Mouse (Mus musculus) 416B (cell line): ENCODE data around the gene Gdi1.

Experiments used
- DNase-seq: peaks from one replicate; pipeline ENCODE4 v3.0.0; 2011; ENCODE audit warnings: low read depth

The Gdi1 gene

GRCm38 (mm10) chrX:74304867-74305700 is at the start of gene Gdi1:
TSS of gene Gdi1 (plus strand) at chrX:74304998.
- peak; percentile 78 for DNase-seq

- peak; percentile 72 for DNase-seq
These were observed 47.1 kb upstream of the Gdi1 start for GRCm38 (mm10) chrX:74257746-74258145.

GRCm38 (mm10) chrX:74269736-74270061 is 35.1 kb upstream of the Gdi1 start:
- DNase-seq, result no peak

DNA sequence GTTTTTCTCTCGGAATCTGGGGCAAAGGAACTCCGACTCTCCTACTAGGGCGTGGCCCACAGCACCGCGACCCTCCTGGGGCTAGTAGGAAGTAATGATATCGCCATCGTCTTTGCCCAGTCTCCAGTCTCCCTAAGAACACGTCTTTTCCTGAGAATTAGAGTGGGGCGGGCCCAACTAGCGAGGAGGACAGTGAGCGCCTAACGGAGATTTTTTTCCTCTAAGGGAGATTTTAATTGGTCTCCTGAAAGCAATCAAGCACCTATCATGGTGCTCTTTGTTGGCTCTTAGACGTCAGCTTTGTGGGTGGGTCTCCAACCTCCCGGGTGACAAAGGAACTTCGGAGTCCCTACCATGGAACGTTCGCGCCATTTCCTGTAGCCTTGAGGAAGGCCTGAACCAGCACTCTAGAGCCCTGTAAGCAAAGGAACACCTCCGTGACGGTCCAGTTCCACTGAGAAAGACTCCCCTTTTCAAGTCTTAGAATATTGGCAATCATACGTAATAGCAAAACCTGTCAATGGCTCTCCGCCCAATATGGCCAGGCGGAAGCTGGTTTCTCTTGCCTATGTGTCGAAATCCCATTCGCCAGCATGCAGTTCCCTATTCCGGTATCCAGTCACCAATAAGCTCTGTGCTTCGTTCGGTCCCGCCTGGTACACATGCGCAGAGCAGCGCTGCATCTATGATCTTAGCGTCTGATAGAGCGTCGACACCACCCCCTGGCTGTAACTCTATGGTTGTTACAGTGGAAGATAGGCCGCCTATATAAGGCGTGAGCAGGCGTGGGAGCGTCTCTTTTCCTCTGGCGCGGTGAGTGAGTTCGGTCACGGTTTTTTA is 34.5 kb upstream of the Gdi1 start, which contains the start of gene Rpl10:
TSS of gene Rpl10 (plus strand) at position 751 of the 840 bp plus-strand sequence.
- peak; percentile 99 for DNase-seq

GRCm38 (mm10) chrX:74270902-74271551 is 33.8 kb upstream of the Gdi1 start:
- peak; percentile 87 for DNase-seq

DNA sequence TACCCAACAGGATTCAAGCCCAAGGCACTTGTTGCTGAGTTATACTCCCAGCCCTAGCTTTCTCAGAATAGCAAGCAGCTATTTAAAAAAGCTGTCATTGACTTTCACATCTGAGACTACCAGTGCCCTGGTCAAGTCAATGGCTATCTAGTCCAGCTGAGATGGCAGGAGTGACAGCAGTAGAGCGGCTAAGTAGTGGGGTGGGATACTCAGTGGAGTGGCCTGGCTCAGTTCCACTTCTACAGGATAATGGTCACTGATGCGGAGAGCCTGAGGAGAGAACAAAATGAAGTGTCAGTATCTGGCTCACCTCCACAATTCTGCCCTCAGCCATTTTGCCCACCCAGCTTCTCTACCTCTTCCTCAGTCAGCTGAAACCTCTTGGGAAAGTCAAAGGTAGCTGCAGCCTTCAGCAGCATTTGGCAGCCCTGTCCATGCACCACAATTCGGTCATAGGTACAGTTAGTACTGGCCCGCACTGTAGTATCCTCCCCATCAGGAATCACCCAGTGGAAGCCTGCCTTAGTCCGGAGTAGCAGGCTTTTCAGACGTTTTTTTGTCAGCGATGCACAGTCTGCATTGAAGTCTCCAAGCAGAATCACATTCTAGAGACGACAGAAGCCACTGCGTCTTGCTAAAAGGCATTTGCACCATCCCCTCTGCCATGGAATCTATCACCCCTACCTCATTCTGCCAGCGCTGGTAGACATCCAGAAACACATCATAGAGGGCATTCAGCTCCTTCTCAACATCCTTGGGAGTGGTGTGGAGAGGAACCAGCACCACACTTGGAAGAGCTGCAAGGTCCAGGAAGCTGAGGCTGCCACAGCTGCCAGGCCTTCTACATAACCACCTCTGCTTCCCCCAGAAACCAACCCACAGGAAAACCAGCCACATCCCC is 31.1 kb upstream of the Gdi1 start:
- peak; percentile 64 for DNase-seq

DNA sequence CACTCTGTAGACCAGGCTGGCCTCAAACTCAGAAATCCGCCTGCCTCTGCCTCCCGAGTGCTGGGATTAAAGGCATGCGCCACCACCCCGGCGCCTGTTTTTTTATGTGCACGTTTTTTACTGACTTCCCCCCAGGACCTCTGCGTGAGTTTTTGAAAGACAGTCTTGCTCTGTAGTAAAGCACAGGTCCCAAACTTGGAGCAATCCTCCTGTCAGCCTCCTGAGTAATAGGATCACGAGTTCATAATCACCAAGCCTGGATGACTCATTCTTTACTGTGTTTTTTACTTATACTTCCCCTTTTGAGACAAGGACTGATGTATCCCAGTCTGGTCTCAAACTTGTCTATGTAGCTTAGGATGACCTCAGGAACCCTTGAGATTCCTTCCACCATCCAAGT is 26.9 kb upstream of the Gdi1 start:
- DNase-seq, result peak; percentile 81

DNA sequence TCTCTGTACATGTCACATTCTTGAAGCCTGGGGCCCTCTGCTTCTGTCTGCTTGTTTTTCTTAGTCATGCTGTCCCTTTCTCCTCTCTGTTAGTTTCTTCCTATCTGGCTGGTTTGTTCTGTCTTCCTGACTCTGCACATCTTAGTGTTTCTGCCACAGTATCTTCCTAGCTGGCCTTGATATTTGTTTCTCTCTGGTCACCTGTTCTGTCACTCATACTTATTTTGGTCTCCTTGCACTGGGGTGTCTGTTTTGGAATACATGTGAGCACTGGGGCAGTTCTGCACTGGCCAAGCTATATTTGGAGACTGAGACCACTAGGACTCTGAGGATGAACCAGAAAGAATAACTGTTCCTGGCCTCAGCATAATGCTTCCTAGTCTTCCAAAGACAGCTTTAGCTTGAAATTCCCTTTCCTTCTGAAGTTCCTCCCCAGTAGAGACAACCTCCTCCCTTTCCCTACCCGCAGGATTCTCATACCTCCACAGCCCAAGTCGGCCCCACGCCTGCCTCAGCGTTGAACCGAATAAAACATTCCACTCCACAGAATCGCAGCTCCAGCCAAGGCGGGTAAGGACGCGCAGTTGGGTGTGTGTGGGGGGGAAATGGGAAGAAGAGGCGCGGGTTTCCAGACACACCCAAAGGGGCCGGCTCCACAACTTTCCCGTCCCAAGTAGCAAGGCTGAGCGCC is 23.6 kb upstream of the Gdi1 start:
- no peak for DNase-seq

- DNase-seq, result peak; percentile 93
These were observed 22.9 kb upstream of the Gdi1 start, which contains the start of the genes Taz and Dnase1l1 for GRCm38 (mm10) chrX:74281732-74282394. TSS of gene Taz (plus strand) at chrX:74281912. TSS of gene Dnase1l1 (minus strand) at chrX:74282337.

DNA sequence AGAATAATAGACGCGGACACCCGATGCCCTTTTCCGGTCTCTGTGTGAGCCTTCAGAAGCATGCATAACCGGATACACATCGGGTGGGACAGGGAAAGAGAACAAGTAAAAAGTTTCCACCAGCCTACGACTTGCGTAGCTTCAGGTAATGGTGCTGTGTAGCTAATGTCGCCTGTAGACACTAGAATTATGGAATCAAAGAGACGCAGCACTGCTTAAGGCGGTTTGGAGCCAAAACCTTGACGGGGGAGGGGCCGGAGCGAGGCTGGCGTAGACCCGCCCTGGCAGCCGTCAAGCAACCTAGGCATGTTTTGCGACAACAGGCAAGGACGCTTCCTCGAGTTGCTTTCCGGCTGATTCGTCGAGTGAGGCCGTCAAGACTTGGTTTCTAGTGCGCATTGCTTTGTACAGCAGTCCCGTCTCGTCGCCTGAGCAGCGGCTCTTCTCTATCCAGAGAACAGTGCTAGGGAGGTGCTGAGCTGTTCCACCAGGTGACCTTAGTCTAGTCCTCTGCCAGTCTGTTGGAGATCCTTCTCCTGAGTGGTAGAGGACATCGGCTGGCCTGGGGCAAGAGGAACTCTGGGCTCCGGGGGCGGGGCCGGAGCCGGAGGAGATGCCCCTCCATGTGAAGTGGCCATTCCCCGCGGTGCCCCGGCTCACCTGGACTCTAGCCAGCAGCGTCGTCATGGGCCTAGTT is 22.3 kb upstream of the Gdi1 start:
- DNase-seq, result peak; percentile 93

GRCm38 (mm10) chrX:74283092-74283437 is 21.7 kb upstream of the Gdi1 start:
- DNase-seq, result no peak

DNA sequence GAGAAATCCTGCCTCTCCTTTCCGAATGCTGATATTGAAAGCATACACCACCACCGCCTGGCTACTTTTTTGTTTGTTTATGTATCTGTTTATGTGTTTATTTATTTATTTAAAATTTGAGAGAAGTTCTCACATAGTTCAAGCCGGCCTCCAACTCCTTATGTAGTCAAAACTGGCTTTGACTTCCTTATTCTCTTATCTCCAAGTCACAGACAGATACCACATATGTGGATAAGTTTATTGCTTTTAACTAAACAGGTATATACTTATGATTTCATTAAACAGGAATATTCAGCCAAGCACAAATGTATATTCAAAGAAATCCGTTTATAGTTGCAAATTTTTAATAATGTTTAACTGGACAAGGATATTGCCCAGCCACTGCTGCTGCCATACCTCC is 11.4 kb upstream of the Gdi1 start:
- no peak for DNase-seq

GRCm38 (mm10) chrX:74296538-74297448 is 8.0 kb upstream of the Gdi1 start, which contains the start of gene Atp6ap1:
TSS of gene Atp6ap1 (plus strand) at chrX:74297097.
- peak; percentile 95 for DNase-seq

- DNase-seq, result no peak
These were observed 6.5 kb upstream of the Gdi1 start for GRCm38 (mm10) chrX:74298348-74298747.

GRCm38 (mm10) chrX:74299721-74300120 is 5.1 kb upstream of the Gdi1 start:
- DNase-seq, result no peak

GRCm38 (mm10) chrX:74312540-74313464 is 8.0 kb downstream of the Gdi1 start, which contains the start of gene Fam50a:
TSS of gene Fam50a (plus strand) at chrX:74313033.
- DNase-seq, result peak; percentile 91

GRCm38 (mm10) chrX:74328725-74329161 is 23.9 kb downstream of the Gdi1 start, which contains the start of gene Plxna3:
TSS of gene Plxna3 (plus strand) at chrX:74329066.
- no peak for DNase-seq
